Comparison of ENCODE assay signal across 10 mouse cellular contexts in the genomic region with DNA sequence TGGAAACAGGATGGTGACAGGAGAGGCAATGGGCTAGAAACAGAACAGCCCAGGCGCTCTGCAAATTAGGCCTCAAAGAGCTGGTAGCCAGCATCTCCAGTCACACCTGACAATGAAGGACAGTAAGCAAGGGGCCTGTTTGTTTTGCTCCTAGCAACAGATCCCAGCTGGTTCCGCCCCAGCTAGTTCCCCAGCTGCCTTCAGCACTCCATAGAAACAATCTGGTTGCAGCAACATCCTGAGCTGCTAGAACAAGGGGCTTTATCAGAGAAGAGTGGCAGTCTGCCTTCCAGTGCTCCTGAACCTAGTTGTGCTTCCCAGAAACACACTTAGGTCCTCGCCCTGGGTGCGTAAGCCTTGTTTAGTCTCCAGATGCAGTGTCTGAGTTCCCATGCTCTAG. TPM values are rescaled to one million over a fixed set of nuclear protein-coding genes. Genes with fewer than 3 reads are reported as not detected.
A peak's percentile ranks its signal among the peaks of the same experiment; 100 is the strongest.
DNase-seq lines count a peak whose midpoint lies in the region; ATAC-seq and TF ChIP-seq lines count a peak whose summit lies in the region.
"Had no signal": no experiment of that assay in that cellular context is flagged by ENCODE, and none has a peak within 500 bp of the region (broad histone marks: within the 10 kb centered on the region; RNA-seq: fewer than 3 reads in every experiment).

No protein-coding gene starts in this region.

- no peaks in the 10 kb centered on the region for H3K27me3 ChIP-seq in forebrain, embryonic 14.5 days (replicated peaks; ENCODE audit: control insufficient read depth, insufficient read depth, low read length)
- H3K27me3 ChIP-seq in forebrain, embryonic 16.5 days (replicated peaks; ENCODE audit: control insufficient read depth, insufficient read depth, low read length) = no peaks in the 10 kb centered on the region

- H3K4me3 ChIP-seq in forebrain, embryonic 14.5 days (ENCODE audit: low read depth, low read length) = no peak overlapping the region
- H3K4me3 ChIP-seq in forebrain, embryonic 16.5 days (replicated peaks; ENCODE audit: low read length) = no peak overlapping the region
- H3K4me3 ChIP-seq in gastrocnemius, adult 2 months = no peak overlapping the region

- H3K27ac ChIP-seq in forebrain, embryonic 14.5 days (ENCODE audit: low read depth, low read length) = no peak overlapping the region
- no peak overlapping the region for H3K27ac ChIP-seq in forebrain, embryonic 16.5 days (ENCODE audit: low read length)
- H3K27ac ChIP-seq in gastrocnemius, adult 2 months = no peak overlapping the region
- H3K27ac ChIP-seq: liver, embryonic 14.5 days had no signal

- no peaks in the 10 kb centered on the region for H3K36me3 ChIP-seq in forebrain, embryonic 14.5 days (ENCODE audit: control insufficient read depth, insufficient read depth, low read length)
- H3K36me3 ChIP-seq in forebrain, embryonic 16.5 days (ENCODE audit: control insufficient read depth, insufficient read depth) = no peaks in the 10 kb centered on the region

- WGBS in forebrain, embryonic 14.5 days = 53% methylated on average over 4 of the region's 4 CpGs
- WGBS in forebrain, embryonic 16.5 days = 60% methylated on average over 4 of the region's 4 CpGs

- no peaks in the 10 kb centered on the region; the same call in none of the 2 replicates for H3K4me1 ChIP-seq in forebrain, embryonic 14.5 days (ENCODE audit: control insufficient read depth, insufficient read depth, low read length)
- peaks cover 13% of the 10 kb centered on the region for H3K4me1 ChIP-seq in forebrain, embryonic 16.5 days (replicated peaks; ENCODE audit: control insufficient read depth, insufficient read depth, low read length)

- intact Hi-C loops in gastrocnemius, adult 2 months (cut with DNase I) = no loop called here

- no peaks in the 10 kb centered on the region for H3K9me3 ChIP-seq in forebrain, embryonic 14.5 days (replicated peaks; ENCODE audit: control insufficient read depth, low read length)
- no peaks in the 10 kb centered on the region for H3K9me3 ChIP-seq in forebrain, embryonic 16.5 days (ENCODE audit: control insufficient read depth, low read length)

- H3K9ac ChIP-seq in forebrain, embryonic 14.5 days (ENCODE audit: low read length) = no peak overlapping the region
- no peak overlapping the region for H3K9ac ChIP-seq in forebrain, embryonic 16.5 days (replicated peaks; ENCODE audit: low read depth, low read length)
- H3K9ac ChIP-seq: liver, embryonic 14.5 days had no signal

- ATAC-seq in forebrain, embryonic 14.5 days = no peak
- no peak for ATAC-seq in forebrain, embryonic 16.5 days

- TF ChIP-seq CTCF in gastrocnemius, adult 2 months (IDR thresholded peaks at IDR 0.05) = no peak

- H3K4me2 ChIP-seq in forebrain, embryonic 14.5 days (ENCODE audit: low read length) = no peak overlapping the region
- H3K4me2 ChIP-seq in forebrain, embryonic 16.5 days (ENCODE audit: low read length) = no peak overlapping the region

- peak; percentile 30 for DNase-seq in forebrain, embryonic 14.5 days (ENCODE audit: low spot score)
- DNase-seq in urinary bladder, postnatal 14 days (ENCODE audit: low spot score) = peak; percentile 6
- DNase-seq in urinary bladder, postnatal 4 days (ENCODE audit: low spot score in 2 of 2) = no peak
- DNase-seq in layer of hippocampus, adult 9-11 months = peak; percentile 62
- no peak for DNase-seq in gastrocnemius, adult 2 months
- no peak for DNase-seq in cerebellum, postnatal 14 days
- DNase-seq in spleen, postnatal 10 days (ENCODE audit: low spot score in 2 of 2) = no peak
- DNase-seq: B cell, adult 2 months had no signal

RNA-seq across cellular contexts. Expression of a gene that starts 5.7 kb away (rescaled TPM):
- 2.4 and 3.2 TPM in 2 replicates for polyA plus RNA-seq in forebrain, embryonic 14.5 days (2014; fragmentation: Nextera tagmentation; extraction: Ambion mirVana)
- polyA plus RNA-seq in forebrain, embryonic 16.5 days (2015; fragmentation: Nextera tagmentation; extraction: Ambion mirVana) = 2.7 and 4.6 TPM in 2 replicates
- total RNA-seq in gastrocnemius, adult 2 months (2021) = under 1 TPM; 0.51 to 0.73 TPM

Comparison
In these comparisons a context has a peak if more than half of its experiments do, and no peak if none do; other contexts are left out.
1. DNase-seq: peak in forebrain, embryonic 14.5 days (single experiment), urinary bladder, postnatal 14 days (single experiment) and layer of hippocampus, adult 9-11 months (single experiment); none in urinary bladder, postnatal 4 days (0 of 2), gastrocnemius, adult 2 months (single experiment), cerebellum, postnatal 14 days (0 of 2) and spleen, postnatal 10 days (0 of 2).